Mouse (Mus musculus) neutrophil, adult 65 days (primary cell): ENCODE measurements around the gene Scgb2b19. TPM values are rescaled to one million over a fixed set of nuclear protein-coding genes. Genes with fewer than 3 reads are reported as not detected.

Experiments used
- total RNA-seq: library from RNA; stranded (reverse); gene quantifications from 2 replicates; pipeline ENCODE4 v1.2.4, GENCODE M21; 2023

Scgb2b19 gene
- total RNA-seq = not detected in 2 replicates

GRCm38 (mm10) chr7:33280238-33280637 lies at the start of gene Scgb2b19:
Scgb2b19 (minus strand) TSS chr7:33280338.

GRCm38 (mm10) chr7:33286991-33287390 lies 6.9 kb upstream of the Scgb2b19 start, which contains the start of gene Scgb1b19:
Scgb1b19 (plus strand) TSS chr7:33287291.

Other genes starting within 250 kb of the Scgb2b19 start
- not detected in 2 replicates for gene Scgb2b17, start 223.8 kb downstream of the Scgb2b19 start, total RNA-seq
- gene Scgb1b17, start 216.9 kb downstream of the Scgb2b19 start, total RNA-seq = not detected in 2 replicates
- gene Scgb2b18, start 106.5 kb downstream of the Scgb2b19 start, total RNA-seq = not detected in 2 replicates
- not detected in 2 replicates for gene Scgb1b18, start 94.8 kb downstream of the Scgb2b19 start, total RNA-seq
- gene Scgb1b19, start 7.0 kb upstream of the Scgb2b19 start, total RNA-seq = not detected in 2 replicates
- not detected in 2 replicates for gene Scgb2b20, start 86.0 kb upstream of the Scgb2b19 start, total RNA-seq
- gene Scgb1b20, start 92.9 kb upstream of the Scgb2b19 start, total RNA-seq = not detected in 2 replicates
- gene Scgb2b21, start 240.1 kb upstream of the Scgb2b19 start, total RNA-seq = not detected in 2 replicates